Mouse (Mus musculus) CD4-positive naive resting alpha-beta T cell, adult 76 days (primary cell): ENCODE data around the gene Apeh. TPM values are rescaled to one million over a fixed set of nuclear protein-coding genes. Genes with fewer than 3 reads are reported as not detected.

Source experiments
- total RNA-seq: library from RNA; stranded (reverse); gene quantifications from one replicate; pipeline ENCODE4 v1.2.4, GENCODE M21; 2023

The Apeh gene
- total RNA-seq: 121 TPM

DNA sequence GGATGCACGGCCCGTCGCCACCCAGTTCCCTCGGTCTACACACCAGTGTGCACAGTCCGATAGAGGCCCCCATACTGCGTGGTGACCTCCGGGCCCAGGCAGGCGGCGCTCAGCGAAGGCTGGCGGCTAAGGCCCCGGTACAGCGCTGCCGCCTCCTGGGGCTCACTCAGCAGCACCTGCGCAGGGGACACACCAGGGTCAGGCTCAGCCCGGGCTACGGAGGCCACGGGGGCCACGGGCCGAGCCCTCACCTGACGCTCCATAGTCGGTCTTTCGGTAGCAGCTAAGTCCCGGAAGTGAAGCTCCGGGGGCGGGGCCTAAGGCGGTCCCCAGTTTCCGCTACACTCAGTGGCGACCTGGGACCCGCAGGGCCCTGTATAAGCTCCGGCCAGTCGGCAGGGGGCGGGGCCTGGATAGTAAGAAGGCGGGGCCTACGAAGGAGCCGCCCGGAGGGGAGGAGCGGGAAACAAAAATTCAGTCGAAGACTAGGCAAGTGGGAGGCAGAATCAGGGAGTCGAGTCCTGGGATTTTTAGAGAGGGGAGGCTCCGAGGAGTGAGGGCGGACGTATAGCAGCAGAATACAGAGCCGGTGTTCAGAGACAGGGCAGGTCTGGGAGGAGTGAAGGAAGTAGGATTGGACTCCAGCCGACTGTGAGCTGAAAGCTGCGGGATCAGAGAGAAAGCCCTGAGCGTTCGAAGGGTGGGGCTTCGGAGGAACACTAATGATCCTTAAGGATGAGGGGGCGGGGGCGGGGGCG is at the start of gene Apeh:
Gene Apeh, minus strand, starts transcription at position 423 of the 758 bp plus-strand sequence.

DNA sequence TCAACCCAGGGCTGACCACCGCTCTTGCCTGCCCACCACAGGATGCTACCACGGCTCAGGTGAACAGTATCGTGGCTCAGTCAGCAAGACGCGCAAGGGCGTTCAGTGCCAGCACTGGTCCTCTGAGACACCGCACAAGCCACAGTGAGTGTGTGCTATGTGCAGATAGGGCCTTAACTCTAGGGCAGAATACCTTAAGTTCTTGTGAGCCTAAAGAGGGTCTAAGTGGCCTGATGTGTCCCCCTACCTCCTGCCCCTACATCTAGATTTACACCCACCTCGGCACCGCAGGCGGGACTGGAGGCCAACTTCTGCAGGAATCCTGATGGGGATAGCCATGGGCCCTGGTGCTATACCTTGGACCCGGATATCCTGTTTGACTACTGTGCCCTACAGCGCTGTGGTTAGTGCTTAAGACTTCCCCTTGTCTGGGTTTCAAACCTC is 11.4 kb downstream of the Apeh start, which contains the start of gene Rnf123:
Gene Rnf123, minus strand, starts transcription at position 359 of the 444 bp plus-strand sequence.

GRCm38 (mm10) chr9:108080168-108080567 is 14.2 kb downstream of the Apeh start, which contains the start of gene Mst1:
Gene Mst1 (plus strand): TSS chr9:108080436.

DNA sequence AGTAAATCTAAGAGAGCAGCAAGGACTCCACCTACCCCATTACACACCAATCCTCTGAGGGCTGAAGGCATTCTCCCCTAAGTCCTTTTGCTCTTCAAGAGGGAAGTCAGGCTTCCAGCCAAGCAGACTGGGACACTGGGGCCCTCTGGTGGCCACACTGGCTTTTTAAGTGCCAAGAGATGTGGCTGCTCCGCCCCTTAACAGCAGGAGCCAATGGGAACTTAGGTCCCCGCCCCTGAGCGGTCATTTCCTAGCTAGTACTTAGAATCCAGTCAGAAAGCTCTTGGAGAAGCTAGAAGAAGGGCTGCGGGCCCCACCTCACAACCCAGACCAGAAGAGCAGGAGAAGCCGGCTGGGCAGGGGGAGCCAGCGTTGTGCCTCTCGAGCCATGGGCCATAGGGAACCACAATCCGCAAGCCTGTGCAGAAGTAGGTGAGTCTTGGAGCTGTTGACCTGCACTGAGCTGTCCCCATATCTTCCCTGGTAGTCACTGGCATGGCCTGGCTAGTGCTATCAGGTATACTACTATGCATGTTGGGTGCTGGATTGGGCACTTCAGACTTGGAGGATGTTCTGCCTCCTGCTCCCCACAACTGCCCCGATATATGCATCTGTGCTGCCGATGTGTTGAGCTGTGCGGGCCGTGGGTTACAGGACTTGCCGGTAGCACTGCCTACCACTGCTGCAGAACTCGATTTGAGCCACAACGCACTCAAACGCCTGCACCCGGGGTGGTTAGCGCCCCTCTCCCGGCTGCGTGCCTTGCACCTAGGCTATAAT is 41.3 kb downstream of the Apeh start, which contains the start of gene Amigo3:
Gene Amigo3, plus strand, starts transcription at position 275 of the 780 bp plus-strand sequence.

GRCm38 (mm10) chr9:108049016-108049455 is 45.4 kb downstream of the Apeh start, which contains the start of gene Gmppb:
Gene Gmppb (plus strand): TSS chr9:108049242.

Other genes with a start within 250 kb of the Apeh start
- 149 TPM for gene Rbm6, start 221.4 kb downstream of the Apeh start, total RNA-seq
- gene Mon1a, start 206.5 kb downstream of the Apeh start, total RNA-seq: 14.0 TPM
- gene Mst1r, start 187.7 kb downstream of the Apeh start, total RNA-seq: not detected
- gene Actl11, start 166.1 kb downstream of the Apeh start, total RNA-seq: not detected
- gene Camkv, start 158.9 kb downstream of the Apeh start, total RNA-seq: not detected
- gene Traip, start 144.5 kb downstream of the Apeh start, total RNA-seq: 7.0 TPM
- 171 TPM for gene Uba7, start 119.1 kb downstream of the Apeh start, total RNA-seq
- gene Gm20661, start 111.5 kb downstream of the Apeh start, total RNA-seq: 1.1 TPM
- gene Inka1, start 108.7 kb downstream of the Apeh start, total RNA-seq: not detected
- 2.6 TPM for gene Cdhr4, start 102.1 kb downstream of the Apeh start, total RNA-seq
- gene Gm20662, start 98.3 kb downstream of the Apeh start, total RNA-seq: 7.3 TPM
- gene Ip6k1, start 92.1 kb downstream of the Apeh start, total RNA-seq: 133 TPM
- 23.7 TPM for gene Gmppb, start 45.4 kb downstream of the Apeh start, total RNA-seq
- 5.9 TPM for gene Amigo3, start 41.4 kb downstream of the Apeh start, total RNA-seq
- 0.26 TPM for gene Mst1, start 14.2 kb downstream of the Apeh start, total RNA-seq
- 172 TPM for gene Rnf123, start 11.3 kb downstream of the Apeh start, total RNA-seq
- gene Bsn, start 95.8 kb upstream of the Apeh start, total RNA-seq: 0.50 TPM
- 21.3 TPM for gene Dag1, start 169.4 kb upstream of the Apeh start, total RNA-seq
- gene Nicn1, start 195.8 kb upstream of the Apeh start, total RNA-seq: 2.4 TPM
- 1.4 TPM for gene Amt, start 202.2 kb upstream of the Apeh start, total RNA-seq
- gene Rhoa, start 211.5 kb upstream of the Apeh start, total RNA-seq: 371 TPM
- 7.6 TPM for gene Tcta, start 211.6 kb upstream of the Apeh start, total RNA-seq
- gene Gpx1, start 244.3 kb upstream of the Apeh start, total RNA-seq: 164 TPM